ENCODE assay signal across 11 mouse cellular contexts in genomic region chr4:123680962-123681361, GRCm38 (mm10). TPM values are rescaled to one million over a fixed set of nuclear protein-coding genes. Genes with fewer than 3 reads are reported as not detected.
DNase-seq lines count a peak whose midpoint lies in the region; ATAC-seq lines count a peak whose summit lies in the region.
"Had no signal": no experiment of that assay in that cellular context is flagged by ENCODE, and none has a peak within 500 bp of the region (broad histone marks: within the 10 kb centered on the region; RNA-seq: fewer than 3 reads in every experiment).

No protein-coding gene starts in this region.

- DNase-seq in cerebellum, adult 11-12 months = peak; percentile 6
- no peak for DNase-seq in heart, postnatal 25 days (ENCODE audit: low spot score)
- DNase-seq in right cerebral cortex, postnatal 25 days = peak; percentile 66
- no peak for DNase-seq in embryo, embryonic 9.5 days (ENCODE audit: extremely low spot score)
- DNase-seq: thymus, adult 2 months had no signal

- peak overlapping the region; percentile 47 for H3K4me2 ChIP-seq in heart, embryonic 16.5 days (ENCODE audit: low read depth, low read length)
- H3K4me2 ChIP-seq in midbrain, embryonic 16.5 days (ENCODE audit: low read length) = no peak overlapping the region
- H3K4me2 ChIP-seq in midbrain, embryonic 13.5 days (replicated peaks) = no peak overlapping the region
- H3K4me2 ChIP-seq: forebrain, embryonic 13.5 days; liver, embryonic 15.5 days had no signal

- intact Hi-C loops in heart, postnatal 25 days (cut with DNase I) = no loop called here

- WGBS in heart, embryonic 16.5 days = 19% methylated on average over 7 of the region's 7 CpGs
- 55% methylated on average over 7 of the region's 7 CpGs for WGBS in midbrain, embryonic 16.5 days
- WGBS in midbrain, embryonic 13.5 days = 60% methylated on average over 7 of the region's 7 CpGs

- H3K4me1 ChIP-seq in heart, embryonic 16.5 days (ENCODE audit: control insufficient read depth, insufficient read depth, low read length) = peaks cover 25% of the 10 kb centered on the region
- peaks cover 47% of the 10 kb centered on the region for H3K4me1 ChIP-seq in midbrain, embryonic 16.5 days (ENCODE audit: control insufficient read depth, insufficient read depth, low read length)
- peaks cover 56% of the 10 kb centered on the region for H3K4me1 ChIP-seq in midbrain, embryonic 13.5 days (replicated peaks)
- H3K4me1 ChIP-seq: liver, embryonic 15.5 days had no signal

- H3K4me3 ChIP-seq in heart, embryonic 16.5 days (ENCODE audit: low read length) = no peak overlapping the region
- H3K4me3 ChIP-seq in midbrain, embryonic 16.5 days (ENCODE audit: low read depth, low read length) = no peak overlapping the region
- H3K4me3 ChIP-seq in midbrain, embryonic 13.5 days (replicated peaks) = no peak overlapping the region
- H3K4me3 ChIP-seq: forebrain, embryonic 13.5 days; liver, embryonic 15.5 days had no signal

- no peaks in the 10 kb centered on the region; the same call in 1 of the 2 replicates for H3K27me3 ChIP-seq in heart, embryonic 16.5 days (ENCODE audit: control insufficient read depth, insufficient read depth, low read length)
- no peaks in the 10 kb centered on the region for H3K27me3 ChIP-seq in midbrain, embryonic 16.5 days (ENCODE audit: control insufficient read depth, insufficient read depth, low read depth, low read length)
- peaks cover 3% of the 10 kb centered on the region; the same call in 1 of the 2 replicates for H3K27me3 ChIP-seq in midbrain, embryonic 13.5 days
- H3K27me3 ChIP-seq: forebrain, embryonic 13.5 days had no signal

- H3K9ac ChIP-seq in heart, embryonic 16.5 days (ENCODE audit: low read length) = peak overlapping the region; percentile 58; the same call in 1 of the 2 replicates
- 0 out of 2 replicates have a peak overlapping the region, but pooled peaks have one; percentile 4 for H3K9ac ChIP-seq in midbrain, embryonic 16.5 days (ENCODE audit: low read depth, low read length)
- H3K9ac ChIP-seq in midbrain, embryonic 13.5 days (replicated peaks) = no peak overlapping the region
- H3K9ac ChIP-seq: forebrain, embryonic 13.5 days; liver, embryonic 15.5 days had no signal

- no peaks in the 10 kb centered on the region for H3K9me3 ChIP-seq in heart, embryonic 16.5 days (replicated peaks; ENCODE audit: control insufficient read depth, low read length)
- H3K9me3 ChIP-seq in midbrain, embryonic 16.5 days (replicated peaks; ENCODE audit: control insufficient read depth, low read length, poor library complexity, severe bottlenecking) = no peaks in the 10 kb centered on the region
- no peaks in the 10 kb centered on the region for H3K9me3 ChIP-seq in midbrain, embryonic 13.5 days
- H3K9me3 ChIP-seq: forebrain, embryonic 13.5 days; liver, embryonic 15.5 days had no signal

- H3K36me3 ChIP-seq in heart, embryonic 16.5 days (ENCODE audit: control insufficient read depth, insufficient read depth) = no peaks in the 10 kb centered on the region
- peaks cover 17% of the 10 kb centered on the region for H3K36me3 ChIP-seq in midbrain, embryonic 16.5 days (ENCODE audit: control insufficient read depth, insufficient read depth, low read length)
- H3K36me3 ChIP-seq in midbrain, embryonic 13.5 days = peaks cover 48% of the 10 kb centered on the region
- H3K36me3 ChIP-seq: liver, embryonic 15.5 days had no signal

- no peak for ATAC-seq in cerebellum, adult (ENCODE audit: insufficient number of reproducible peaks, low FRiP score, low TSS enrichment)
- ATAC-seq in heart, embryonic 16.5 days (replicated peaks; ENCODE audit: extremely low read depth, insufficient read depth, low FRiP score) = peak; percentile 12; the same call in 1 of the 2 replicates
- ATAC-seq in midbrain, embryonic 16.5 days = no peak
- no peak for ATAC-seq in midbrain, embryonic 13.5 days
- ATAC-seq: forebrain, embryonic 13.5 days had no signal

- peak overlapping the region; percentile 68 for H3K27ac ChIP-seq in heart, embryonic 16.5 days (ENCODE audit: low read length)
- no peak overlapping the region for H3K27ac ChIP-seq in midbrain, embryonic 16.5 days (ENCODE audit: low read length)
- H3K27ac ChIP-seq in midbrain, embryonic 13.5 days = no peak overlapping the region
- H3K27ac ChIP-seq: forebrain, embryonic 13.5 days; liver, embryonic 15.5 days had no signal

RNA-seq across cellular contexts. Expression of gene Macf1, which starts 3.2 kb away (rescaled TPM):
- polyA plus RNA-seq in heart, embryonic 16.5 days (2015; fragmentation: Nextera tagmentation; extraction: Ambion mirVana) = 47.1 and 58.8 TPM in 2 replicates
- 100 to 1,000 TPM; 230 to 254 TPM for total RNA-seq in heart, postnatal 25 days (2021)
- polyA plus RNA-seq in midbrain, embryonic 16.5 days (2015; fragmentation: Nextera tagmentation; extraction: Ambion mirVana) = 75.7 and 78.7 TPM in 2 replicates
- 74.9 and 75.4 TPM in 2 replicates for polyA plus RNA-seq in midbrain, embryonic 13.5 days (2015; fragmentation: Nextera tagmentation; extraction: Ambion mirVana)

RNA-seq across cellular contexts. Expression of gene Ndufs5, which starts 37.0 kb away (rescaled TPM):
- 519 and 560 TPM in 2 replicates for polyA plus RNA-seq in heart, embryonic 16.5 days (2015; fragmentation: Nextera tagmentation; extraction: Ambion mirVana)
- total RNA-seq in heart, postnatal 25 days (2021) = 100 to 1,000 TPM; 460 to 471 TPM
- polyA plus RNA-seq in midbrain, embryonic 16.5 days (2015; fragmentation: Nextera tagmentation; extraction: Ambion mirVana) = 403 and 425 TPM in 2 replicates
- 394 TPM in 2 replicates for polyA plus RNA-seq in midbrain, embryonic 13.5 days (2015; fragmentation: Nextera tagmentation; extraction: Ambion mirVana)

Comparison
In these comparisons a context has a peak if more than half of its experiments do, and no peak if none do; other contexts are left out.
1. DNase-seq: peak in cerebellum, adult 11-12 months (single experiment) and right cerebral cortex, postnatal 25 days (single experiment); none in heart, postnatal 25 days (single experiment) and embryo, embryonic 9.5 days (single experiment).